Mouse (Mus musculus) MEL (cell line): Measurements from ENCODE around the gene Nsmf. TPM values are rescaled to one million over a fixed set of nuclear protein-coding genes. Genes with fewer than 3 reads are reported as not detected.

Experiments used
- DNase-seq: peaks from one replicate; pipeline ENCODE4 v3.0.0; 2011; ENCODE audit warnings: low read depth, low spot score
- H3K27ac ChIP-seq: 2 replicates; pipeline ENCODE4 v1.5.1; 2012; ENCODE audit warnings: low read depth, mild to moderate bottlenecking, control low read depth, low read length, moderate library complexity; ENCODE audit not compliant: control insufficient read depth
- H3K27me3 ChIP-seq, 2 experiments: fragments of 150-350 bp in 1 of 2; sonication (generic) in 1 of 2; 2 replicates each; pipeline ENCODE4 v1.6.1; 2012; ENCODE audit warnings: low read length in 2 of 2, mild to moderate bottlenecking in 2 of 2, improper control_type of control experiment in 1 of 2, moderate library complexity in 1 of 2; ENCODE audit not compliant: insufficient read depth in 2 of 2, control insufficient read depth in 1 of 2
- H3K36me3 ChIP-seq, 2 experiments: 2 replicates each; pipeline ENCODE4 v1.6.1; 2012 to 2014; ENCODE audit warnings: low read length in 2 of 2, improper control_type of control experiment in 1 of 2, inconsistent platforms in 1 of 2, mild to moderate bottlenecking in 1 of 2; ENCODE audit not compliant: insufficient read depth in 2 of 2, control insufficient read depth in 1 of 2
- H3K4me1 ChIP-seq, 2 experiments: fragments of 150-350 bp in 1 of 2; sonication (generic) in 1 of 2; 2 replicates each; pipeline ENCODE4 v1.6.1; 2012; ENCODE audit warnings: low read length in 2 of 2, improper control_type of control experiment in 1 of 2, mild to moderate bottlenecking in 1 of 2; ENCODE audit not compliant: insufficient read depth in 2 of 2, control insufficient read depth in 1 of 2
- H3K4me3 ChIP-seq, 2 experiments: fragments of 150-350 bp in 1 of 2; sonication (generic) in 1 of 2; 2 replicates each; pipeline ENCODE4 v1.5.1; 2012; ENCODE audit warnings: low read depth in 2 of 2, low read length in 2 of 2, mild to moderate bottlenecking in 2 of 2, moderate library complexity in 2 of 2, control low read depth in 1 of 2, improper control_type of control experiment in 1 of 2; ENCODE audit not compliant: control insufficient read depth in 1 of 2, insufficient read depth in 1 of 2
- H3K79me2 ChIP-seq: 2 replicates; pipeline ENCODE4 v1.6.1; 2012; ENCODE audit warnings: mild to moderate bottlenecking, low read length, moderate library complexity; ENCODE audit not compliant: control insufficient read depth, poor library complexity, insufficient read depth
- H3K9ac ChIP-seq: 2 replicates; pipeline ENCODE4 v1.6.1; 2012; ENCODE audit warnings: low read depth, mild to moderate bottlenecking, control low read depth, low read length, moderate library complexity; ENCODE audit not compliant: control insufficient read depth, poor library complexity, severe bottlenecking
- H3K9me3 ChIP-seq: fragments of 150-350 bp; sonication (generic); replicated peaks from 2 replicates; pipeline ENCODE4 v1.6.1; 2012; ENCODE audit warnings: mild to moderate bottlenecking, low read length, improper control_type of control experiment, moderate library complexity; ENCODE audit not compliant: insufficient read depth
- CHD1 ChIP-seq: IDR thresholded peaks from 2 replicates; pipeline ENCODE4 v1.6.1; 2012; ENCODE audit warnings: low read depth, mild to moderate bottlenecking, inconsistent platforms, low read length, improper control_type of control experiment
- CHD2 ChIP-seq: IDR thresholded peaks from 2 replicates; pipeline ENCODE4 v1.6.1; 2011; ENCODE audit warnings: low read length, improper control_type of control experiment
- ELF1 ChIP-seq: IDR thresholded peaks from 2 replicates; pipeline ENCODE4 v1.6.1; 2014; ENCODE audit warnings: low read depth, mild to moderate bottlenecking, inconsistent platforms, low read length, improper control_type of control experiment, moderate library complexity
- EP300 ChIP-seq, 2 experiments: IDR thresholded peaks; 2 replicates each; pipeline ENCODE4 v1.6.1; 2011; ENCODE audit warnings: improper control_type of control experiment in 2 of 2, low read length in 2 of 2, low read depth in 1 of 2, mild to moderate bottlenecking in 1 of 2
- GABPA ChIP-seq: IDR thresholded peaks from 2 replicates; pipeline ENCODE4 v1.6.1; 2012; ENCODE audit warnings: low read depth, mild to moderate bottlenecking, inconsistent platforms, low read length, improper control_type of control experiment, moderate library complexity
- HCFC1 ChIP-seq: IDR thresholded peaks from 2 replicates; pipeline ENCODE4 v1.6.1; 2012; ENCODE audit warnings: low read depth, mild to moderate bottlenecking, inconsistent platforms, low read length, improper control_type of control experiment, moderate library complexity
- MYB ChIP-seq: IDR thresholded peaks from 2 replicates; pipeline ENCODE4 v1.6.1; 2011; ENCODE audit warnings: mild to moderate bottlenecking, low read depth, low read length, improper control_type of control experiment
- MYC ChIP-seq: IDR thresholded peaks from 2 replicates; pipeline ENCODE4 v1.6.1; 2011; ENCODE audit warnings: low read depth, mild to moderate bottlenecking, low read length, improper control_type of control experiment, moderate library complexity
- NELFE ChIP-seq: IDR thresholded peaks from 2 replicates; pipeline ENCODE4 v1.6.1; 2011; ENCODE audit warnings: low read depth, low read length, improper control_type of control experiment
- POLR2A ChIP-seq, 2 experiments: IDR thresholded peaks; 2 replicates each; pipeline ENCODE4 v1.6.1; 2011 to 2012; ENCODE audit warnings: low read length in 2 of 2, mild to moderate bottlenecking in 2 of 2, control low read depth in 1 of 2, improper control_type of control experiment in 1 of 2, low read depth in 1 of 2, moderate library complexity in 1 of 2; ENCODE audit not compliant: control insufficient read depth in 1 of 2, insufficient read depth in 1 of 2, poor library complexity in 1 of 2
- POLR2AphosphoS2 ChIP-seq: IDR thresholded peaks from 2 replicates; pipeline ENCODE4 v1.6.1; 2011; ENCODE audit warnings: low read length, improper control_type of control experiment
- POLR2AphosphoS5 ChIP-seq: IDR thresholded peaks from 2 replicates; pipeline ENCODE4 v1.6.1; 2012; ENCODE audit warnings: low read depth, borderline replicate concordance, mild to moderate bottlenecking, inconsistent platforms, low read length, moderate library complexity, mixed read lengths
- RAD21 ChIP-seq: IDR thresholded peaks from 2 replicates; pipeline ENCODE4 v1.6.1; 2011; ENCODE audit warnings: mild to moderate bottlenecking, low read depth, low read length, improper control_type of control experiment
- RCOR1 ChIP-seq: IDR thresholded peaks from 2 replicates; pipeline ENCODE4 v1.6.1; 2012; ENCODE audit warnings: low read depth, mild to moderate bottlenecking, inconsistent platforms, low read length, improper control_type of control experiment
- TAL1 ChIP-seq: IDR thresholded peaks from 2 replicates; pipeline ENCODE4 v1.6.1; 2012; ENCODE audit warnings: mild to moderate bottlenecking, inconsistent platforms, low read length, moderate library complexity, mixed read lengths
- TCF12 ChIP-seq: IDR thresholded peaks from 2 replicates; pipeline ENCODE4 v1.6.1; 2014; ENCODE audit warnings: low read depth, mild to moderate bottlenecking, inconsistent platforms, low read length, improper control_type of control experiment, moderate library complexity
- UBTF ChIP-seq: IDR thresholded peaks from 2 replicates; pipeline ENCODE4 v1.6.1; 2012; ENCODE audit warnings: low read depth, mild to moderate bottlenecking, inconsistent platforms, low read length, improper control_type of control experiment, moderate library complexity, borderline replicate concordance; ENCODE audit not compliant: insufficient read depth
- USF2 ChIP-seq, 2 experiments: IDR thresholded peaks; 2 replicates each; pipeline ENCODE4 v1.6.1; 2011 to 2012; ENCODE audit warnings: improper control_type of control experiment in 2 of 2, low read length in 2 of 2, borderline replicate concordance in 1 of 2, inconsistent platforms in 1 of 2, low read depth in 1 of 2, mild to moderate bottlenecking in 1 of 2; ENCODE audit not compliant: insufficient read depth in 1 of 2
- ZKSCAN1 ChIP-seq: IDR thresholded peaks from 2 replicates; pipeline ENCODE4 v1.6.1; 2012; ENCODE audit warnings: low read depth, mild to moderate bottlenecking, inconsistent platforms, low read length, improper control_type of control experiment, moderate library complexity
- ZNF384 ChIP-seq: IDR thresholded peaks from 2 replicates; pipeline ENCODE4 v1.6.1; 2012; ENCODE audit warnings: low read depth, mild to moderate bottlenecking, inconsistent platforms, low read length, improper control_type of control experiment
- polyA plus RNA-seq, 2 experiments: library from polyadenylated mRNA; stranded (reverse) in 1 of 2; unstranded in 1 of 2; fragments of >175 nt in 1 of 2; fragments of >200 nt in 1 of 2; gene quantifications; 2 replicates each; pipeline versions ENCODE4 v1.2.1 to v1.2.4; 2012; ENCODE audit warnings: low replicate concordance in 2 of 2, low read depth in 1 of 2; ENCODE audit not compliant: insufficient read length in 2 of 2, insufficient read depth in 1 of 2, missing spikeins in 1 of 2
- total RNA-seq: library from RNA; depleted of rRNA; stranded (reverse); fragments of 300-350 nt; gene quantifications from 2 replicates; pipeline ENCODE4 v1.2.3, GENCODE M21; 2012

Gene Nsmf
- total and polyA plus RNA-seq, 3 experiments: 13.3 to 25.8 TPM; not detected in 1

DNA sequence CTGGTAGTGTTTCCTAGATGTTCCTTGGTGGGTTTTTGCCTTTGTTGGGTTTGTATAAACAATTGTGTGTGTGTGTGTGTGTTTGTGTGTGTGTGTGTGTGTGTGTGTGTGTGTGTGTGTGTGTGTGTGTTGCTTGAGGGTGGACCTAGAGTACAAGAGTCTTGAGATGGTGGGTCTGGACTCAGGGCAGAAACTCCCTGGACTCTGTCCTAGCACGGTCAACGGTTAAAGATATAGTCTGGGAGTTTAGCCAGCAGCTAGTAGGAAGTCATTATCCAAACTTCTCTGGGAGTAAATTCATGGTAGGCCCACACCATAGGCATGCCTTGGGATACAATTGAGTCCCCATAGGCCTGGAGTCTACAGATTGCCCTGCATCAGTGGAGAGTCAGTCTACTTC is 33.7 kb downstream of the Nsmf start:
- H3K79me2 ChIP-seq: no peaks in the 10 kb centered on the region
- no peak for DNase-seq
- no peaks in the 10 kb centered on the region for H3K4me1 ChIP-seq
- H3K27ac ChIP-seq: no peak overlapping the region
- no peak overlapping the region for H3K9ac ChIP-seq
- no peaks in the 10 kb centered on the region for H3K9me3 ChIP-seq
- TF ChIP-seq EP300 (IDR thresholded peaks at IDR 0.05; ENCODE audit: low read depth in 1 of 2, low read length in 2 of 2): no peak
- no peak for TF ChIP-seq NELFE
- no peak for TF ChIP-seq RAD21
- no peak for TF ChIP-seq UBTF
- TF ChIP-seq HCFC1: no peak
- no peak for TF ChIP-seq USF2 (IDR thresholded peaks at IDR 0.05; ENCODE audit: borderline replicate concordance in 1 of 2, insufficient read depth in 1 of 2, low read depth in 1 of 2, low read length in 2 of 2)
- no peak for TF ChIP-seq GABPA
- no peak for TF ChIP-seq POLR2A (IDR thresholded peaks at IDR 0.05; ENCODE audit: control insufficient read depth in 1 of 2, insufficient read depth in 1 of 2, low read depth in 1 of 2, low read length in 2 of 2, poor library complexity in 1 of 2)
- TF ChIP-seq TAL1: no peak
- TF ChIP-seq POLR2AphosphoS2: no peak
- TF ChIP-seq POLR2AphosphoS5: no peak
- H3K36me3 ChIP-seq: no peaks in the 10 kb centered on the region
- no peak overlapping the region for H3K4me3 ChIP-seq
- H3K27me3 ChIP-seq: peaks cover 1 to 11% of the 10 kb centered on the region in 2 experiments; a peak in 3 of 4 replicates

DNA sequence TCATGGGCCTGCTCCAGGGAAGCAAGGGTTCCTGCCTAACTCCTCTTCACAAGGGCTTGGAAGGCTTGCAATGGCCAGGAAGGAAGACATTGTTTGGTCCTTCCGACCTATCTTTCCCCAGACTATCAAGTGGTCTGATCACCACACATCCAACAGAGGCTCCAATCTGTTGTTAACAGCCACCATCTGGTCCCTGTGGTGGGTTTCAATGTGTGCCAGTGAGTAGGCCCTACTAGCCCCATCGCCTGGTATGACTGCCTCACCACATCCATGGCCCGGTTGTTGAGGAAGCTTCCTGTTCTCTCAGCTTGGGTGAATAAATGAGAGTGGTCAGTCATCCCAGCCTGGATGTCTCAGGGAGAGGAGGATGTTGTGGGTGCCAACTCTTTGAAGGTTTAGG is 34.5 kb downstream of the Nsmf start:
- TF ChIP-seq MYB (no peak), UBTF (no peak), USF2 (IDR thresholded peaks at IDR 0.05; ENCODE audit: borderline replicate concordance in 1 of 2, insufficient read depth in 1 of 2, low read depth in 1 of 2, low read length in 2 of 2) (no peak), ZKSCAN1 (no peak), NELFE (no peak), EP300 (IDR thresholded peaks at IDR 0.05; ENCODE audit: low read depth in 1 of 2, low read length in 2 of 2) (no peak), ZNF384 (no peak), TCF12 (no peak), CHD1 (no peak), HCFC1 (no peak), POLR2AphosphoS5 (no peak), CHD2 (no peak), MYC (no peak), RCOR1 (no peak), ELF1 (no peak), GABPA (no peak)
- no peak for DNase-seq
- no peaks in the 10 kb centered on the region for H3K79me2 ChIP-seq

More for the DNA sequence above, 34.5 kb downstream of the Nsmf start:
- no peak overlapping the region for H3K27ac ChIP-seq
- H3K36me3 ChIP-seq: no peaks in the 10 kb centered on the region
- no peaks in the 10 kb centered on the region for H3K4me1 ChIP-seq
- no peaks in the 10 kb centered on the region for H3K9me3 ChIP-seq
- H3K27me3 ChIP-seq: peaks cover 1 to 10% of the 10 kb centered on the region in 2 experiments; a peak in 3 of 4 replicates
- H3K9ac ChIP-seq: no peak overlapping the region
- H3K4me3 ChIP-seq: no peak overlapping the region
